Mouse (Mus musculus) midbrain, embryonic 10.5 days (tissue): ENCODE data around the gene Oxnad1. TPM values are rescaled to one million over a fixed set of nuclear protein-coding genes. Genes with fewer than 3 reads are reported as not detected.
"Not testable (repeated sequence)": the region's sequence is repeated elsewhere in the genome, so short reads cannot be mapped to it uniquely, and the experiment has no call there.

Experiments used
- DNase-seq: peaks from one replicate; pipeline ENCODE4 v3.0.0-alpha.2; 2017; ENCODE audit warnings: low spot score
- H3K27ac ChIP-seq: fragments of 300-500 bp; sonication (generic); replicated peaks from 2 replicates; pipeline ENCODE4 v1.5.1; 2016; ENCODE audit warnings: mild to moderate bottlenecking
- H3K27me3 ChIP-seq: fragments of 300-500 bp; sonication (generic); 2 replicates; pipeline ENCODE4 v1.6.1; 2016; ENCODE audit warnings: low read depth, mild to moderate bottlenecking; ENCODE audit not compliant: poor library complexity, severe bottlenecking
- H3K36me3 ChIP-seq: fragments of 300-500 bp; sonication (generic); 2 replicates; pipeline ENCODE4 v1.6.1; 2016; ENCODE audit warnings: mild to moderate bottlenecking, moderate library complexity
- H3K4me1 ChIP-seq: fragments of 300-500 bp; sonication (generic); 2 replicates; pipeline ENCODE4 v1.6.1; 2016
- H3K4me3 ChIP-seq: fragments of 300-500 bp; sonication (generic); 2 replicates; pipeline ENCODE4 v1.5.1; 2016; ENCODE audit warnings: mild to moderate bottlenecking, moderate library complexity
- H3K9me3 ChIP-seq: fragments of 300-500 bp; sonication (generic); replicated peaks from 2 replicates; pipeline ENCODE4 v1.6.1; 2016; ENCODE audit warnings: mild to moderate bottlenecking
- WGBS: fragments of 180-500 bp; shearing (Covaris S2); methylation state at CpG from one replicate; pipeline ENCODE4 v1.1.7; 2016; 5-methylcytosine and 5-hydroxymethylcytosine counted together
- polyA plus RNA-seq: library from polyadenylated mRNA; unstranded; fragments of >200 nt; fragmentation: Nextera tagmentation; extraction: Ambion mirVana; gene quantifications from 2 replicates; pipeline ENCODE4 v1.2.1, GENCODE M21; 2016

Oxnad1 gene
- polyA plus RNA-seq, 1 experiment from 2014 or later = 26.7 TPM

DNA sequence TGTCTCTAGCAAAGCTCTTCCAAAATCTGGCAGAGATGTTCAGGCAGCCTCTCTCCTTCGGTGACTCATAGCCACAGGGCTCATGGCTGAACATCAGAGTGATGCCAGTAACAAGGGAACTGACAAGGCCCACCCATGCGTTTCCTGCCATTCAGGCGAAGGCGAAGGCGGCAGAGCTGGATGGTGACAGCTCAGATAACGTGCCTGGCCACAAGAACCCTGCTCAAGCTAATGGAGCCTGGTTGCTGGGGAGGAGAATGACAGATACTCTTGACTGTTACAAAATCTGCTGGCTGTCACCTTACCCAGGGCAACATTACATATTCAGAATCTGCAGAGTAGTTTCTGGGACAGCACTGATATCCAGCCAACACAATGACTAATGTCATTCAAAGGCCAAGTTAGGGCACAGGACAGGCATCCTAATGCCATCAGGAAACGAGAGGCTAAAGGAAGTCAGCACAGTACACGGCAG, 11.9 kb upstream of the Oxnad1 start:
- Histone ChIP-seq H3K4me1 (peaks cover 11% of the 10 kb centered on the region; the same call in 1 of the 2 replicates), H3K27ac (no peak overlapping the region), H3K27me3 (no peaks in the 10 kb centered on the region), H3K4me3 (no peak overlapping the region), H3K36me3 (peaks cover 2% of the 10 kb centered on the region; the same call in 1 of the 2 replicates), H3K9me3 (no peaks in the 10 kb centered on the region)
- WGBS = 69% methylated on average over 8 of the region's 8 CpGs
- no peak for DNase-seq

DNA sequence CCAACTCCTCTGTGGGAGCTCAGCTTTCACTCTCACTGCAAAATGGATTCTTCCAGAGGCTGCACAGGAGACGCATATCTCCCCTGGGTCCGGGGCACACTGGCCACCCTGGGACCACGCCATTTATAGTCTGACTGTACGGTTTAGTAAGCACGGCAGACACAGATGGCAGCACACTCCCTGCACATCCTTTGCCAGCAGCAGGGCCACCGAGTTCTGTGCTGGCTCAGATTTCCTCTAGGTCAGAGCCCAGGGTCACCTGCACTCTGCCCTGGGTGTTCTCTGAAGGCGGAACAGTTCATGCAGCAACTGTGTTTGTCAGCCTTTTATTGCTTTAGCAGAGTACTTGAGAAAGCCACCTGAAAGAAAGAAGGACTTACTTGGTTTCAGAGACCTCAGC, 11.3 kb upstream of the Oxnad1 start:
- peaks cover 5% of the 10 kb centered on the region; the same call in 1 of the 2 replicates for H3K36me3 ChIP-seq
- no peak overlapping the region for H3K4me3 ChIP-seq
- DNase-seq = no peak
- 69% methylated on average over 7 of the region's 7 CpGs for WGBS
- no peak overlapping the region for H3K27ac ChIP-seq
- H3K4me1 ChIP-seq = peaks cover 11% of the 10 kb centered on the region; the same call in 1 of the 2 replicates
- H3K9me3 ChIP-seq = no peaks in the 10 kb centered on the region
- no peaks in the 10 kb centered on the region for H3K27me3 ChIP-seq

DNA sequence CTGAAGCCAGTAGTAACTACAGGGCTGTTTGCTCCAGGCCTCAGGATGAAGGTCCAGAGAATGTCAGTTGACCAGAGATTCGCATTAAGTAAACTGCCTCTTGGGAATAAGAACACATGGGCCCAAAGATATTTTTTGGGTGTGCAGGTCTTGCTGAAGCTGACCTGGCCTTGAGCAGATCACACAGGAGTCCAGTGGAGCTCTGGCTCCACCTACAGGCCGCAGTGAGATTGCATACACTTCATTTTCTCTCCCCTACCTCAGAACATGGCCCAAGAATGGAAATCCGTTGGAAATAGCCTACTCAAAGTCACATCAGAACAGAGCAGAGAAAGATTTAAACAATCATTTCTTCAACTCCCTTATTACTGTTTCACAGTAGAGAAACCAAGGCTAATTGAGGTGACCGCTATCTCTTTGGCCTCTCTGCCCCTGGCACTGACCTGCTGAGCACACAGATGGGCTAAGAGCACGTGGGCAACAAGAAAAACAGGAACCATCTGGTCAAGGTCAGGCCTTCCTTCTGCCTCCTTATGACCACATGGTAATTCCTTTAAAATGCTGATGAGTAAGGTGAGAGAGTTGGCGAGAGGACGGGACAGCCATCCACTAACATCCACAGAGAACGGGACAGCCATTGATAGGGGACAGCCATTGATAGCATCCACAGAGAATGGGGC, 8.1 kb upstream of the Oxnad1 start:
- Histone ChIP-seq H3K4me3 (no peak overlapping the region), H3K27ac (no peak overlapping the region), H3K9me3 (no peaks in the 10 kb centered on the region), H3K4me1 (peaks cover 11% of the 10 kb centered on the region; the same call in 1 of the 2 replicates), H3K27me3 (no peaks in the 10 kb centered on the region), H3K36me3 (peaks cover 30% of the 10 kb centered on the region)
- DNase-seq = peak; percentile 74
- 51% methylated on average over 8 of the region's 8 CpGs for WGBS

DNA sequence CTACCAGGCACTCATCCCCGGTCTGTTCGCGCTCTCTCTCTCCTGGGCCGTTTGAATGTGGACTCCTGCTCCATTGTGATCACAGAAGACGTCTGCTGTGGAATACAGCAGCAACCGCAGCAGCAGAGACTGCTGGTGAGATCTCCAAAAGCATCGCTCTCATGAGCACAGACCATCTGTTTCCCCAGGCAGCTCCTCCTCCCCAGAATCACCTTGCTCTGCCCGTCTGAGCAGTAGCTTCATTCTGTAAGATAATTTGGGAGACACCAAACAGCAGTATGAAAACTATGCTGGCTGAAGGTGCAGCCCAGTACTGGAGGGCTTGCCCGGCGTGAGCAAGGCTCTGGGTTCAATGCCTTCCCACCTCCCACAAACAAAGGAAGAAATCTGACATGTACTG, 4.1 kb upstream of the Oxnad1 start:
- Histone ChIP-seq H3K27me3 (no peaks in the 10 kb centered on the region), H3K27ac (no peak overlapping the region), H3K36me3 (peaks cover 40% of the 10 kb centered on the region), H3K4me1 (peaks cover 14% of the 10 kb centered on the region), H3K4me3 (no peak overlapping the region), H3K9me3 (no peaks in the 10 kb centered on the region)
- WGBS = 89% methylated on average over 10 of the region's 10 CpGs
- no peak for DNase-seq

DNA sequence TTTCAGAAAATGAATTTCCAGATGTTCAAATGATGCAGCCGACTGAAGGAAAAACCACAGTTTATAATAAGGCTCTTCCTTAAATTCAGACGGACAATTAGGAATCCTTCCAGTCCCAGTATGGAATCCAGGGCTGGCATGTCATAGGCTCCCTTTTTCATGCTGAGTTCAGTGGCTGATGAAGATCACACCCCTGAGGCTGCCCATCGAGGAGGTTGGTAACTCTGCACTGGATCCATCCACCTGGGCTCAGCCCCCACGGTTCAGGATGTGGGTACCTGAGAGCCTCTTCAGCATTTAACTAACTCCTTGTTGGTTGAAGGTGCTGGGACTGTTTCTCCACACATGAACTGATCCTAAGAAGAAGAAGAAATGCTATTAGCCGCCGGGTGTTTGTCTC, 2.3 kb upstream of the Oxnad1 start:
- Histone ChIP-seq H3K4me1 (peaks cover 25% of the 10 kb centered on the region), H3K4me3 (no peak overlapping the region), H3K27me3 (no peaks in the 10 kb centered on the region), H3K27ac (no peak overlapping the region), H3K36me3 (peaks cover 40% of the 10 kb centered on the region), H3K9me3 (no peaks in the 10 kb centered on the region)
- DNase-seq = no peak
- WGBS = 96% methylated on average over 6 of the region's 6 CpGs

DNA sequence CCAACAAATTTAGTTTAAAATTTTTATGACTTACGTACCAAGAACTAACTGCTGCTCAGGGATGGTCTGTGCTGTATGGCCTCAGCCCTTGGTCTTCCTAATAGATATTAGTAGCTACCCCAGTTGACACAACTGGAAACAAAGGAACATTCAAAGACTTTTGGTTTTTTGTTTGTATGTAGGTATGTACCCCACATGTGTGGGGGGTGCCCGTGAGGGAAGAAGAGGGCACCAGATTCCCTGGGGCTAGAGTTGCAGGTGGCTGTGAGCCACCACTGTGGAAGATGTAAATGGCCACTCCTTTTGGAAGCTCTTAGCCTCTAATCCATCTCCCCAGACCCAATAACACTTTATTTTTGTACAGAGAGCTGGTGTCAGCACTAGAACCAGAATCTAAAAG, 1.7 kb upstream of the Oxnad1 start:
- Histone ChIP-seq H3K4me1 (peaks cover 25% of the 10 kb centered on the region), H3K9me3 (no peaks in the 10 kb centered on the region), H3K27ac (no peak overlapping the region), H3K36me3 (peaks cover 36% of the 10 kb centered on the region), H3K27me3 (no peaks in the 10 kb centered on the region), H3K4me3 (no peak overlapping the region)
- no peak for DNase-seq
- 99% methylated on average over 2 of the region's 2 CpGs for WGBS

DNA sequence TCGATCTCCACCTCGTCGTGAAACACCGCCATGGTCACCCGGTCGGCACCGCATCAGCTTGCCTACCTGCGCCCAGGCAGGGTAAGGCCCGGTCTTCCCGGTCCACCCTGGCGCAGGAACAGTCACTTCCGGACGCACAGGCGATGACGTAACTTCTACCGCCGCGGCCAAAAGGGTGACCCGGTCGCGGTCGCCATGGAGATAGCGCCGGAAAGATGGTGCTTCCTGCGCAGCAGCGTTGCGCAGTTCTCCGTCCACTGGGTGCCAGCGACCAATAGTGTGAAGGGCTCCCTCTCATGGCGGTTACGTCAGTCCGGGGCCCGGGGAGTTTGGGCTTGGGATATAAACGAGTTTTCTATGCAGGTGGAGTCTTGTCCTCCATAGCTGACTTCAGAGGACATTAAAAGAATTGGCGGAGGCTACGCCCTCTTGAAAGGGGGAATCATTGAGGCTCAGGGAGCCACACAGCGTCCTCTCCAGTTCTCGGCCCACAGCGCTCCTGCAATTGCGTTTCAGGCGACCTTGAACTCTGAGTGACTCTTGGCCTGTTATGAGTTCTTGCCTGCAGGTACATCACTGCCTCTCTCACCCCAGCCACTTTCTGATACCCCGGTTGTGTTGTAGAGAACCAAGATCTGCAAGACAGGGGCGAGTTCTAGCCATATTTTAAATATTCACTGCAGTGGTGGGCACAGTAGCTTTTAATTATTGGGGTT, 470 bp downstream of the Oxnad1 start, which contains the start of gene Dph3:
Gene Dph3 (minus strand): TSS at position 244 of the 716 bp plus-strand sequence.
- WGBS = under 1% methylated on average over 43 of the region's 43 CpGs
- peak; percentile 99 for DNase-seq
- Histone ChIP-seq H3K27ac (peak within 1 kb of the TSS; percentile 81), H3K4me1 (peaks cover 25% of the 10 kb centered on the region), H3K4me3 (peak within 1 kb of the TSS; percentile 68), H3K27me3 (no peaks in the 10 kb centered on the region), H3K9me3 (no peaks in the 10 kb centered on the region), H3K36me3 (peaks cover 24% of the 10 kb centered on the region)

DNA sequence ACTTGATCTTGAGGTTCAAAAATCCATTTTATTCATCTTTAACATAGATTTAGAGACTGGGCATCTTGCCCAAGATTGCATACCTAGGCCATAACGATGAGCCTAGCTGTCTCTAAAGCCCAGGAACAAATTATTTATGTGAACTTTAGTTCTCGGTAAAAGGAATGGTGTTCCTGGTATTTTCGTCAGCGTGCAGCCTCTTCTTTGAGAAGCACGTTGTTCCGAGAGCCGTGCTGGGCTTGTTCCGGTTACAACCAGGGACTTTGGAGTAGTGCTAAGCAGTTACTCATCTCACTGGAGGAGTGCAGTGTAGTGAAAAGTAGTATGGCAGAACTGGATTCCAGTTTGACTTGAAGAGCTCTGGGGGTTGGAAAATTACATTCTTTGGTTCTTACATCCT, 1.1 kb downstream of the Oxnad1 start:
- WGBS = 41% methylated on average over 8 of the region's 8 CpGs
- Histone ChIP-seq H3K4me3 (peak overlapping the region; percentile 68), H3K9me3 (no peaks in the 10 kb centered on the region), H3K4me1 (peaks cover 25% of the 10 kb centered on the region), H3K36me3 (peaks cover 19% of the 10 kb centered on the region), H3K27me3 (no peaks in the 10 kb centered on the region), H3K27ac (peak overlapping the region; percentile 81)
- no peak for DNase-seq

DNA sequence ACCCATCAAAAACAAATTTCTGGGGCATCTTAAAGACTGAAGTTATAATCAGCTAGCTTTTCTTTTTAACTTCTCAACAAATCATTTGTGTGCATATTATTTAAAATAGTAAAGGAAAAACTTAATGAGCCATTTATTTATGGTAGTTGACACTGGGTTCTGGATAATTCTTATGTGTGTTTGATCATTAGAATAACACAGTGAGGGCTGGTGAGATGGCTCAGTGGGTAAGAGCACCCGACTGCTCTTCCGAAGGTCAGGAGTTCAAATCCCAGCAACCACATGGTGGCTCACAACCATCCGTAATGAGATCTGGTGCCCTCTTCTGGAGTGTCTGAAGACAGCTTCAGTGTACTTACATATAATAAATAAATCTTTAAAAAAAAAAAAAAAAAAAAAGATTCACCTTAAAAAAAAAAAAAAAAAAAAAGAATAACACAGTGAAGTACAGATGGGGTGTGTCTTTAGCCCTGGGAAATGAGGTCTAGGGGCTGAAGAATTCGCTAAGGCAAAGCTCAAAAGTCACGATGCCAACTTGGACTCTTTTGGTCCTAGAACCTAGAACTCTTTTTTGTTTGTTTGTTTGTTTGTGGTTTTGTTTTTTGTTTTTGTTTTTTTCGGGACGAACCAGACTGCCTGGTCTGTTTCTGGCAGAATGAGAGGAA, 2.5 kb downstream of the Oxnad1 start:
- not testable (repeated sequence) for H3K27ac ChIP-seq, H3K4me3 ChIP-seq, H3K27me3 ChIP-seq, H3K9me3 ChIP-seq, DNase-seq
- WGBS = 93% methylated on average over 7 of the region's 7 CpGs
- H3K4me1 ChIP-seq = peaks cover 25% of the 10 kb centered on the region
- H3K36me3 ChIP-seq = peaks cover 19% of the 10 kb centered on the region

DNA sequence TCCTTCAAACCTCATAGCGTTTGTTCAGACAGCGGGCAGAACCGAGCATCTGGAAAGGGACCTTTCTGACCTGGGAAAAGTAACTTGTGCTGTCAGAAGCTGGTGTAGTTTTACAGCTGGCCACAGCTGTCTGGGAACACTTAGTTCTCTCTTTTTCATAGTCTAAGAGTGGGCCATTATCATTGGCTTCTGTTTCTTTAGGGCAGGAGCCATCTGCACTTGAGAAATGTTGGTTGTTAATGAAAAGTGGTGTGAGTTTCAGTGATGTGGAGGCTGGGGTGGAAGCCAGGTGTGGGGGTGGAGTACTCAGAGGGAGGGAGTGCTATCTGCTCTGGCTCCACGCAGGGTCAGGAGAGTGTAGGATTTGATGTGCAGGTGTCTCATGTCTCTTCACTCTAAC, 6.0 kb downstream of the Oxnad1 start:
- peaks cover 48% of the 10 kb centered on the region for H3K36me3 ChIP-seq
- DNase-seq = no peak
- no peak overlapping the region for H3K4me3 ChIP-seq
- no peaks in the 10 kb centered on the region for H3K9me3 ChIP-seq
- WGBS = 71% methylated on average over 4 of the region's 4 CpGs
- H3K4me1 ChIP-seq = peaks cover 10% of the 10 kb centered on the region
- no peaks in the 10 kb centered on the region for H3K27me3 ChIP-seq
- no peak overlapping the region for H3K27ac ChIP-seq

DNA sequence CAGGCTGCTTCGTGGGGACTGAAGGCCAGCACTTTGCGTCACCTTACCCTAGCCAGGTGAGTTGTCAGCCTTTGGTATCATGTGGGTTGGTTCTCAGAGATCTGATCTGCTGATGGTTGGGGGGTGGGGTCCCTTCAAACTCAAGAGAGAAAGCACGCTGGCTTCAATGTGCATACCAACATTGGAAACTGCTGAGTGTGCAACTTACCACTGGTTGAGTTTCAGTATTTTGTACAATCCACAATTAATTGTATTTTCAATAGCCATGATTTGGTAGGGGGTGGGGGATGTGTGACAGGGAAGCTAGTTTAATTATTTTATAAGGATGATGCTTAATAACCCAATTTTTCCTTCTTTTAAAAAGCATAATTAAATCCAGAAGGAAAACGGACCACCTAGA, 6.5 kb downstream of the Oxnad1 start:
- Histone ChIP-seq H3K9me3 (no peaks in the 10 kb centered on the region), H3K27ac (no peak overlapping the region), H3K4me3 (no peak overlapping the region), H3K27me3 (no peaks in the 10 kb centered on the region), H3K4me1 (peaks cover 4% of the 10 kb centered on the region), H3K36me3 (peaks cover 53% of the 10 kb centered on the region)
- DNase-seq = no peak
- WGBS = 90% methylated on average over 4 of the region's 4 CpGs

DNA sequence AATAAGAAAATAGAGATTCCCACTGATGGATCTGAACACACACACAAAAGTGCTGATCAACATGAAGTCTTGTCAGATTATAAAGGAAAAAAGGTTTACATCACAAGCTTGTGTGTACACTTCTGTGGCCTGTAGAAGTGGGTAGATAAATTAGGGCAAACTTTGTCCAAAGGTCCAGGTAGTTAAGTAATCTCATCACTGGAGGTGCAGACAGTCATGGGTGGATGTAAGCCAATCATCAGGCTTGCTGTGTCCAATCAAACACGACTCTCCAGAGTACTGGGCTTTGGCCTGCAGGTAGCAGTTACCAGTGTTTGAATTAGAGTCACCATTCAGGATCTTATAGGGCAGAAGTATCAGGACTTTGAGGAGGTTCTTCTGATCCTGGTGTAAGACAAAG, 7.8 kb downstream of the Oxnad1 start:
- 74% methylated on average over 1 of the region's 1 CpGs for WGBS

More for the DNA sequence above, 7.8 kb downstream of the Oxnad1 start:
- H3K9me3 ChIP-seq = no peaks in the 10 kb centered on the region
- H3K4me3 ChIP-seq = no peak overlapping the region
- no peaks in the 10 kb centered on the region for H3K4me1 ChIP-seq
- H3K27me3 ChIP-seq = no peaks in the 10 kb centered on the region
- no peak overlapping the region for H3K27ac ChIP-seq
- H3K36me3 ChIP-seq = peaks cover 66% of the 10 kb centered on the region
- no peak for DNase-seq
